Mouse (Mus musculus) thymus, adult 18-20 months (tissue): Measurements from ENCODE around the gene Tmem175.
A peak's percentile ranks its signal among the peaks of the same experiment; 100 is the strongest.

Experiments
- DNase-seq, 2 experiments: peaks; one replicate each; pipeline ENCODE4 v3.0.0; 2022; ENCODE audit warnings: mixed read lengths in 2 of 2

Tmem175 gene

DNA sequence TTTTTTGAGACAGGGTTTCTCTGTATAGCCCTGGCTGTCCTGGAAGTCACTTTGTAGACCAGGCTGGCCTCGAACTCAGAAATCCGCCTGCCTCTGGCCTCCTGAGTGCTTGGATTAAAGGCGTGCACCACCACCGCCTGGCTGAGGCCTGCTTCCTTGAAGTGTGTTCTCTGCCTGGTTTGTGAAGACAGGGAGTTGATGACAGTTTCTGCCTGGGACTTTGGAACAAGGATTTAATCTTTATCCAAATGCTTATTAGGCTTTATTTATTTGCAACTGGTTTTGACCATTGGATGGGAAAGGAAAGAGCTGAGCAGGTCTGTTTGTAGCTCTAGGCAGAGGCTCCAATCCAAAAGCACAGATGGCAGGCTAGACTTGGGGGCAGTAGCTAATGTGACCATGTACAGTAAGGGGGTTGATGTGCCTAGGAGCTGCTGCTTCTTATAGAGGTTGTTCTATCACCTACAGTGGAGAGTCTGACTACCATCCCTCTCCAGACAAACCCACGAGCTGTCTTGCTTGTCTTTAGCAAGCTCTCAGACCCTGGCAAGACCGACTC lies 48.8 kb downstream of the Tmem175 start:
- DNase-seq, result no peak

DNA sequence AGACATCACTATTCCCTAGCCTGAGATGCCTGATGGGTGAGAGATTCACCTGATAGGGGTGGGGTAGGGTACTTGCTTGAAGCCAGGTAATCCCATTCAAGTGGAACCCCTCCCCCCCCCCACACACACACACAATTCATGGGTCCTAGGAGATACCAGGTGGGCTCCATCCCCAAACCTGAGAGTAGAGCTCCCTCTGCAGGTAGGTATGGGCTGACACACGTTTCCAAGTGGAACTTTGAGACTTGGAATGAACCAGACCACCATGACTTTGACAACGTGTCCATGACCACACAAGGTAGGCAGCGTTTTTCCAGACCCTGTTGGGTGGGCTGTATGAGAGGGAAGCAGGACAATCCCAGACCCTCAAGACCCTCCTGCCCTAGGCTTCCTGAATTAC lies 50.3 kb downstream of the Tmem175 start:
- no peak for DNase-seq

DNA sequence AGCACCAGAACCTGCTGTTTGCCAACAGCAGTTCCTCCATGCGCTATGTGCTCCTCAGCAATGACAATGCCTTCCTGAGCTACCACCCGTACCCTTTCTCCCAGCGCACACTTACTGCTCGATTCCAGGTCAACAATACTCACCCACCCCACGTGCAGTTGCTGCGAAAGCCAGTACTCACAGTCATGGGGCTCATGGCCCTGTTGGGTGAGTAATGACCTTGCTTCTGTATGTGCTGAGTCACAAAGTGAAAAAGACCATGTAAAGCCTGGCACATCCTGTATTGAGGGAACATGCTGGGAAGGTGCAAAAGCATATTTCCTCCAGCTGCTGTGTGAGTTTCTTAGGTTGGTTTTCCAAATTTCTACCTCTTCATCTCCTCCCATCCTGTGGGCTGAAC lies 51.3 kb downstream of the Tmem175 start:
- DNase-seq, result no peak

DNA sequence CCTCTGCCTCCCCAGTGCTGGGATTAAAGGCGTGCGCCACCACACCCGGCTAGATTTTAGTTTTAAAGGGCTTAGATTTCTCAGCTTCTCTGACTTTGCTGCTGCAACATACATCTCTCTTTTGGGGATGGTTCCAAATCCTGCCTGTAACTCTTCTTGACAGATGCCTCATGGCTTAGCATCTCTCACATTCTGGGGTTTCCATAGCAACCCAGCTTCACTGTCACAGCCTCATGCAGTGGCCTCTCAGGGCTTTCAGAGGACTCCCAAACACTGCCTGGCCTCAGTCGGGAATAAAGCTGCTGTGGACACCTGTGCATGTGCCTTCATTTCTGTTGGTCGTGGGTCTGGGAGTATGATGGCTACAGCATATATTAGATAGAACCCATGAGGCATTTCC lies 59.5 kb downstream of the Tmem175 start:
- no peak for DNase-seq

DNA sequence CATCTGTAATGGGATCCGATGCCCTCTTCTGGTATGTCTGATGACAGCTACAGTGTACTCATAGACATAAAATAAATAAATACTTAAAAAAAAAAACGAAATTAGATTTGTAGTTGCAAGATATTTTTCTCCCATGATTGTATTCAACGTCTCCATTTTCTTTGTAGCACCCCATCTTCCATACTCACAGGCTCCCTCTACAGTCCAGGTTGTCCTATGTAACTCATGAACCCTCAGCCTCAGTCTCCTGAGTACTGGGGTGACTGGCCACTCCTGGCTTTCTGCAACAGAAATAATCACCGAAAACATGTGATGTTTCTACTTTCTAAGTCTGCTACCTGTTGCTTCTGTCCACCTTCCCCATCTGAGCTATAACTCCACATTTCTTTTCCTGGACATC lies 61.6 kb downstream of the Tmem175 start:
- DNase-seq, result no peak

DNA sequence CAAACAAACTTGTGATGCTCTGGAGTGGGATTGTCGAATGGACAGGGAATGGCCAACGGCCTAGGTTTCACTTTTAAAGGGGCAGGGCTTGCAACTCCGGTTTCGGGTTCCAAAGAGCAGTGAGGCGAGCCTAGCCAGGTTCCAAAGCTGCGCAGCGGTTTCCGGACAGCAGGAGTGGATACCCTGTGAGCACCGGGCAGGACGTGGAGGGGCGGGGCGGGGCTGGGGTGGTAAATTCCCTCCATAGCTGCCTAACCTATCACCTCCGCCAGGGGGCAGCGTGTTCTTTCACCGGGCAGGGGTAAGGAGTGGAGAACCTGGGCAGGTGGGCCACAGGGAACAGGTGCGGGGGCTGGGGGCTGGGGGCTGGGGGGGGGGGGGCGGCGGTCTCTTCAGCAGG lies 62.7 kb downstream of the Tmem175 start, which contains the start of gene Fgfrl1:
Gene Fgfrl1 (plus strand): TSS at position 112 of the 400 bp plus-strand sequence.
- peak; percentile 39 to 59 for DNase-seq

DNA sequence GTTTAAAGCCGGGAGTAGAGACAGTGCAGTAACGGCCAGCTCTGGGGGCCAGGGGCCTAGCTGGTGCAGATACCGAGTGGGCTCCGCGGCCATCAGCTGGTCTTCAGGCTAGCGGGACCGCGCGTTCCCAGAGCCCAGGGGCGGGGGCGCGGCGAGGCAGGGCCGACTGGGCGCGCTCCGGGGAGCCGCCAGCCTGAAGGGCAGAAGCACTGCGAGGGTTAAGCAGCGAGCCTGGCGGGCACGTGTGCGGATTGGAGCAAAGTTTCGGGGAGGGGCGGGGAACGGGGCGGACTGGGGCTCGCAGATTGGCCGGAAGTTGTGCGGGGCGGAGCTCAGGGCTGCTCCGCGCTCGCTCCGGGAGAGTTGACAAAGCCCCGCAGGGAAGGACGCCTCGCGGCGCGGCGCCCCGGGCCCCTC lies 64.3 kb downstream of the Tmem175 start:
- DNase-seq, result peak; percentile 78 to 79

DNA sequence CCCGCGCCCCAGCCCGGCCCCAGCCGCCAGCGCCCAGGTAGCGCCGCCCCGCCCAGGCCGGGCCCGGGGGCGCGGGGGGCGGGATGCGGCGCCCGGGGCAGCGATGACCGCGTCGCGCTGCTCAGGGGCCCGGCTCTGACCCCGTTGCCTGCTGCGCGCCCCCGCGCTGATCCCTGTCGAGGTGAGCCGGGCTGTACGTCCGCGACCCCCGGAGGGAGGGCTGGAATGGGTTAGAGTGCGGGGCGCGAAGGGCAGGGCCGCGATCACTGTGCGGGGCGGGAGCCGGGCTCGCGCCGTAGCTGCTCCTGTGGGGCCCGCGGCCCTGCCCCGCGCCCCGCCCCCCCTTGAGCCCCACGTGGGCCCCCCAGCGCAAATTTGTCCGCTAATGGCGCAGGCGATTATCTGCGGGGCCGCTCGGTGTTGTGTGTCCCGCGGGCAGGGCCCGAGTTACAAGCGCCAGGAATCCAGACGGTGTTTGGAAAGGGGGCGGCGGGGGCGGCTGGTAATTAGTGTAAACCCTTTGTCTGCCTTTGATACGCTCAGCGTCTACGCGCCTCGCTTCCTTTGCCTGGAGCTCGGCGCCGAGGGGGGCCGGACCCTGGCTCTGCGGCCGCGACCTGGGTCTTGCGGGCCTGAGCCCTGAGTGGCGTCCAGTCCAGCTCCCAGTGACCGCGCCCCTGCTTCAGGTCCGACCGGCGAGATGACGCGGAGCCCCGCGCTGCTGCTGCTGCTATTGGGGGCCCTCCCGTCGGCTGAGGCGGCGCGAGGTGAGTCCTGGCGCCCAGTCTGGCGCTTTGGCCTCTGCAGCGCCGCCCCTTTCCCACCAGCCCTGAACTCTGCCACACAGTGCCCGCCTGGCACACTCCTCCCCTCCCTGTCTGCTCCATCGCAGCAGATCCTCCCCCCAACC lies 65.0 kb downstream of the Tmem175 start:
- peak; percentile 30 for DNase-seq

DNA sequence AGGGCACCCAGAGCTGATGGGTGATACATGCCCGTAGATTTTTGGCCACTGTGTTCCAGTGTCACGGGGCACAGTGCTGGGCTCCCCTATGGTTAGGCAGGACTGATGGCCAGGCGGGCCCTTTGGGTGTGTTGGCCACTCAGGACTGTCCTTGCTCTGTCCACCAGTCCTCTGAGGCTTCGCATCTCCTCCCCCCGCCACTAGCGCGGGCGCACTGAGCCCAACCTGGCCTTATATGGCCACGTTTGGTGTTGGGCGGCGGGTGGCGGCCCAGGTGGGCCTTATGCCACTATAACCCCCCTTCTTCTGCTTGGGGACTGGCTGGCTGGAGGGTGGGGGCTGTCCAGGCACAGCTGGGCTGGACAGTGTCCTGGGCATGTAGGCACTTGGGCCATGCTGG lies 66.3 kb downstream of the Tmem175 start:
- no peak for DNase-seq

DNA sequence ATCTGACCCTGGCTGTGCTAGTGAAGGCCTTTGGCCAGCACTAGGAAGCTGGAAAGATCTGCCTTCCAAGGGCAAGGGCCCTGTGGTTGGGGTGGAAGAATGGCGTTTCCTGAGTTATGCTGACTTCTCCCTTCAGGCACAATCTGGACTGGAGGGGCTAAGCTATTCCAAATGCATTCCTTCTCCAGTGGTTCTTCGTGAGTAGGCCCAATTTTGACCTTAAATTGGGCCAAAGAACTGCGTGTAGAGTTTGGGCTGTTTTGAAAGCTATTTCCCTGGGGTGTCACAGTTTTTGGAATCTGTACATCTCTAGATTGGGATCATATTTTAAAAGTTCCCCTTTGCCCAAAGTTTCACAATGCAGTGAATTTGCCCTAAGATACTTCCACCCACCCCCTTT lies 67.0 kb downstream of the Tmem175 start:
- DNase-seq, result no peak

DNA sequence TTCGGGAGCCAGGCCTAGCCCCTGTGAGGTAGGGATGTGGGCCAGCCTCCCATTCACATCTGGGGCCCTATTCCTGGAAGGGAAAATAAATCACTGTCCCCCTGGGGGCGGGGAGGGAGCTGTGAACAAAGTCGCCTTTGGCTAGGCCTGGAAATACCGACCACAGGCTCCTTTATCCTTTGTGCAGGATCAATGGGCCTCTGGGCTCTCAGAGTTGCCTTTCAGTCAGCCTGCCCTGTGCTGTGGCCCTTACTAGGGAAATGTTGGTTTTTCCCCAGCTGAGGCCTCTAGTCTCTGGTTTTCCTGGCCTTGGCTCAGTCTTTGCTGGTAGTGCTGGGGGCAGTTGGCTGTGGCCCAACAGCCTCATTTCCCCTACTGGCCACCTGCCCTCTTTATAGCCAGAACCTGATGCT lies 67.8 kb downstream of the Tmem175 start:
- DNase-seq, result no peak
